Mouse (Mus musculus): ENCODE data around the gene Mypn. TPM values are rescaled to one million over a fixed set of nuclear protein-coding genes. Genes with fewer than 3 reads are reported as not detected.

Mypn gene
- total RNA-seq, 2 experiments from 2014 or later: not detected

Other genes with a start within 250 kb of the Mypn start
- gene Rufy2, start 223.7 kb downstream of the Mypn start, total RNA-seq (2014; fragmentation: Nextera tagmentation): 4.3 and 15.9 TPM in 2 replicates
- 1.8 and 3.1 TPM in 2 replicates for gene Rufy2, start 223.7 kb downstream of the Mypn start, total RNA-seq (2017)
- gene Hnrnph3, start 179.7 kb downstream of the Mypn start, total RNA-seq (2014; fragmentation: Nextera tagmentation): 85.2 and 100 TPM in 2 replicates
- gene Hnrnph3, start 179.7 kb downstream of the Mypn start, total RNA-seq (2017): 49.2 and 56.4 TPM in 2 replicates
- gene Pbld2, start 179.6 kb downstream of the Mypn start, total RNA-seq (2014; fragmentation: Nextera tagmentation): 0.42 and 0.92 TPM in 2 replicates
- gene Pbld2, start 179.6 kb downstream of the Mypn start, total RNA-seq (2017): 0.08 and 0.52 TPM in 2 replicates
- 0.28 TPM in 1 of 2 replicates, not detected in the other for gene Pbld1, start 143.8 kb downstream of the Mypn start, total RNA-seq (2014; fragmentation: Nextera tagmentation)
- gene Pbld1, start 143.8 kb downstream of the Mypn start, total RNA-seq (2017): 0.61 TPM in 1 of 2 replicates, not detected in the other
- gene Atoh7, start 104.3 kb downstream of the Mypn start, total RNA-seq (2014; fragmentation: Nextera tagmentation): not detected in 2 replicates
- gene Atoh7, start 104.3 kb downstream of the Mypn start, total RNA-seq (2017): not detected in 2 replicates
- gene Herc4, start 39.9 kb upstream of the Mypn start, total RNA-seq (2014; fragmentation: Nextera tagmentation): 78.6 and 81.4 TPM in 2 replicates
- gene Herc4, start 39.9 kb upstream of the Mypn start, total RNA-seq (2017): 62.7 and 77.5 TPM in 2 replicates
- 29.8 and 39.3 TPM in 2 replicates for gene Sirt1, start 177.8 kb upstream of the Mypn start, total RNA-seq (2014; fragmentation: Nextera tagmentation)
- 60.1 and 66.1 TPM in 2 replicates for gene Sirt1, start 177.8 kb upstream of the Mypn start, total RNA-seq (2017)
- gene Dnajc12, start 178.5 kb upstream of the Mypn start, total RNA-seq (2014; fragmentation: Nextera tagmentation): 0.68 and 1.0 TPM in 2 replicates
- gene Dnajc12, start 178.5 kb upstream of the Mypn start, total RNA-seq (2017): 2.5 and 2.8 TPM in 2 replicates
- gene Gm7075, start 217.8 kb upstream of the Mypn start, total RNA-seq (2014; fragmentation: Nextera tagmentation): not detected in 2 replicates
- not detected in 2 replicates for gene Gm7075, start 217.8 kb upstream of the Mypn start, total RNA-seq (2017)
- not detected in 2 replicates for gene Ctnna3, start 226.1 kb upstream of the Mypn start, total RNA-seq (2014; fragmentation: Nextera tagmentation)
- gene Ctnna3, start 226.1 kb upstream of the Mypn start, total RNA-seq (2017): not detected in 2 replicates

All from megakaryocyte-erythroid progenitor cell, adult 5-6 weeks (primary cell).